Mouse (Mus musculus) induced T-regulatory cell, adult 2 months (primary cell): Measurements from ENCODE around the gene Phox2b.

Source experiments
- DNase-seq: peaks from one replicate; pipeline ENCODE4 v3.0.0-alpha.2; 2012; ENCODE audit warnings: low read depth

Phox2b gene

GRCm38 (mm10) chr5:67098733-67099323, at the start of gene Phox2b:
Phox2b (minus strand) TSS chr5:67099301.
- DNase-seq, result no peak

GRCm38 (mm10) chr5:67142622-67143021, 43.5 kb upstream of the Phox2b start:
- DNase-seq, result no peak

- DNase-seq, result no peak
Measured at GRCm38 (mm10) chr5:67139052-67140015, 40.2 kb upstream of the Phox2b start.

- DNase-seq, result no peak
Measured at GRCm38 (mm10) chr5:67138643-67139042, 39.5 kb upstream of the Phox2b start.

- no peak for DNase-seq
Measured at GRCm38 (mm10) chr5:67134698-67135097, 35.6 kb upstream of the Phox2b start.

GRCm38 (mm10) chr5:67131671-67132070, 32.6 kb upstream of the Phox2b start:
- DNase-seq, result no peak

GRCm38 (mm10) chr5:67106261-67106660, 7.2 kb upstream of the Phox2b start:
- no peak for DNase-seq

GRCm38 (mm10) chr5:67103016-67103415, 3.9 kb upstream of the Phox2b start:
- DNase-seq, result no peak

GRCm38 (mm10) chr5:67101793-67102600, 2.9 kb upstream of the Phox2b start:
- no peak for DNase-seq

GRCm38 (mm10) chr5:67101395-67101760, 2.3 kb upstream of the Phox2b start:
- no peak for DNase-seq

- DNase-seq, result no peak
Measured at GRCm38 (mm10) chr5:67100564-67101394, 1.7 kb upstream of the Phox2b start.

GRCm38 (mm10) chr5:67099393-67100271, 531 bp upstream of the Phox2b start:
- no peak for DNase-seq

- DNase-seq, result no peak
Measured at GRCm38 (mm10) chr5:67098051-67098732, 909 bp downstream of the Phox2b start.

- DNase-seq, result no peak
Measured at GRCm38 (mm10) chr5:67097106-67098050, 1.7 kb downstream of the Phox2b start.

- DNase-seq, result no peak
Measured at GRCm38 (mm10) chr5:67096378-67096771, 2.7 kb downstream of the Phox2b start.

GRCm38 (mm10) chr5:67095651-67096377, 3.3 kb downstream of the Phox2b start:
- no peak for DNase-seq

GRCm38 (mm10) chr5:67095153-67095552, 3.9 kb downstream of the Phox2b start:
- no peak for DNase-seq

- DNase-seq, result no peak
Measured at GRCm38 (mm10) chr5:67093991-67094390, 5.1 kb downstream of the Phox2b start.
